Mouse (Mus musculus) hindbrain, embryonic 10.5 days (tissue): ENCODE results near the gene Cd9. TPM values are rescaled to one million over a fixed set of nuclear protein-coding genes. Genes with fewer than 3 reads are reported as not detected.
"Not testable (repeated sequence)": the region's sequence is repeated elsewhere in the genome, so short reads cannot be mapped to it uniquely, and the experiment has no call there.

ENCODE experiments used
- DNase-seq: peaks from one replicate; pipeline ENCODE4 v3.0.0-alpha.2; 2017; ENCODE audit warnings: low spot score
- H3K27ac ChIP-seq: fragments of 300-500 bp; sonication (generic); 2 replicates; pipeline ENCODE4 v1.5.1; 2016; ENCODE audit warnings: mild to moderate bottlenecking, moderate library complexity
- H3K27me3 ChIP-seq: fragments of 300-500 bp; sonication (generic); 2 replicates; pipeline ENCODE4 v1.6.1; 2016; ENCODE audit warnings: mild to moderate bottlenecking; ENCODE audit not compliant: poor library complexity, insufficient read depth, severe bottlenecking
- H3K36me3 ChIP-seq: fragments of 300-500 bp; sonication (generic); 2 replicates; pipeline ENCODE4 v1.6.1; 2016; ENCODE audit warnings: mild to moderate bottlenecking, moderate library complexity
- H3K4me1 ChIP-seq: fragments of 300-500 bp; sonication (generic); replicated peaks from 2 replicates; pipeline ENCODE4 v1.6.1; 2016; ENCODE audit warnings: mild to moderate bottlenecking
- H3K4me3 ChIP-seq: fragments of 300-500 bp; sonication (generic); 2 replicates; pipeline ENCODE4 v1.5.1; 2016; ENCODE audit warnings: mild to moderate bottlenecking, moderate library complexity
- H3K9me3 ChIP-seq: fragments of 300-500 bp; sonication (generic); 2 replicates; pipeline ENCODE4 v1.6.1; 2016; ENCODE audit warnings: mild to moderate bottlenecking, moderate library complexity
- WGBS: fragments of 180-500 bp; shearing (Covaris S2); methylation state at CpG from one replicate; pipeline ENCODE4 v1.1.7; 2016; 5-methylcytosine and 5-hydroxymethylcytosine counted together
- polyA plus RNA-seq: library from polyadenylated mRNA; unstranded; fragments of >200 nt; fragmentation: Nextera tagmentation; extraction: Ambion mirVana; gene quantifications from 2 replicates; pipeline ENCODE4 v1.2.1, GENCODE M21; 2016

The Cd9 gene
- polyA plus RNA-seq, 1 experiment from 2014 or later: 35.9 TPM

GRCm38 (mm10) chr6:125493147-125493546 lies 1.4 kb downstream of the Cd9 start:
- no peak for DNase-seq
- Histone ChIP-seq H3K27me3 (peaks cover 50% of the 10 kb centered on the region), H3K4me1 (peaks cover 27% of the 10 kb centered on the region), H3K9me3 (no peaks in the 10 kb centered on the region), H3K27ac (no peak overlapping the region), H3K36me3 (no peaks in the 10 kb centered on the region), H3K4me3 (peak overlapping the region; percentile 66; the same call in 1 of the 2 replicates)
- 51% methylated on average over 5 of the region's 5 CpGs for WGBS

GRCm38 (mm10) chr6:125492664-125493063 lies 1.9 kb downstream of the Cd9 start:
- DNase-seq: no peak
- Histone ChIP-seq H3K9me3 (no peaks in the 10 kb centered on the region), H3K27ac (no peak overlapping the region), H3K36me3 (no peaks in the 10 kb centered on the region), H3K4me3 (peak overlapping the region; percentile 66; the same call in 1 of the 2 replicates), H3K27me3 (peaks cover 50% of the 10 kb centered on the region), H3K4me1 (peaks cover 27% of the 10 kb centered on the region)
- WGBS: 82% methylated on average over 6 of the region's 6 CpGs

DNA sequence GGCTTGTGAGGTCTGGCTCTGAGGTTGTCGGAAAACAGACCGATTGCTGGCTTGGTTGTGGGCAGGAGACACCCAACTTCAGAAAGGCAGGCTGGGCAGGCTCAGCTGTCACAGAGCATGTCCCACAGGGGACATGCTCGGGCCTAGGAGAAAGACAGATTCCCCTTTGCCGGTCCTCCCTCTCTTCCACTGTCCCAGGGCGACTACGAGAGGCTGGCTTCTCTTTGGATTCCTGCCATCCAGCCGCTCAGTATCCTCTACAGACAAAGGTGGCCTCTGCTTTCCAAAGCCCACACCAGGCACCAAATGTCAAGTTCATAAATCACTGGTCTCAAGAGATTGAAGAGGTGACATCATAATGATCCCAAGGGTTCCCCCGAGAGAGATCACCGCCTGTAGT lies 2.6 kb downstream of the Cd9 start:
- WGBS: 81% methylated on average over 9 of the region's 9 CpGs
- no peak for DNase-seq
- Histone ChIP-seq H3K9me3 (no peaks in the 10 kb centered on the region), H3K36me3 (no peaks in the 10 kb centered on the region), H3K4me3 (no peak overlapping the region), H3K27ac (no peak overlapping the region), H3K4me1 (peaks cover 27% of the 10 kb centered on the region), H3K27me3 (peaks cover 50% of the 10 kb centered on the region)

DNA sequence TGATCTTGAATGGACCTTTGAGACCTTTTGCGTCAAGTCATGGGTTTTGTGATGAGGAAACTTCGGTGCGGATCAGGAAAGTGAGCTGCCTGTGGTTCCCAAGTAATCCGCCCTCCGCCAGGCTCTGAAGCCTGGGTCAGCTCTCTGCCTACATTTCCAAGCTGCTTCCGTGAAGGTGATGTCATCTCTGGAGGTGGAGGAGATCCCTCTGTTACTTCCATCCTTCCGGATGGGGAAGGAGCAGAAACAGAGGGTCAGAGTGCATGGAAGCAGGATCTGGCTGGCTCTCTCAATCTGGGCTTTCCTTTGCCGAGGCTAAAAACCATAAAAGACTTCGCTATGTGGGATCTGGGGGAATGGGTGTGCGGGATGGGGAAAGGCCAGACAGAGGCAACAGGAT lies 3.2 kb downstream of the Cd9 start:
- Histone ChIP-seq H3K27ac (no peak overlapping the region), H3K27me3 (peaks cover 45% of the 10 kb centered on the region), H3K4me3 (no peak overlapping the region), H3K9me3 (no peaks in the 10 kb centered on the region), H3K36me3 (no peaks in the 10 kb centered on the region), H3K4me1 (peaks cover 27% of the 10 kb centered on the region)
- no peak for DNase-seq
- 88% methylated on average over 10 of the region's 10 CpGs for WGBS

DNA sequence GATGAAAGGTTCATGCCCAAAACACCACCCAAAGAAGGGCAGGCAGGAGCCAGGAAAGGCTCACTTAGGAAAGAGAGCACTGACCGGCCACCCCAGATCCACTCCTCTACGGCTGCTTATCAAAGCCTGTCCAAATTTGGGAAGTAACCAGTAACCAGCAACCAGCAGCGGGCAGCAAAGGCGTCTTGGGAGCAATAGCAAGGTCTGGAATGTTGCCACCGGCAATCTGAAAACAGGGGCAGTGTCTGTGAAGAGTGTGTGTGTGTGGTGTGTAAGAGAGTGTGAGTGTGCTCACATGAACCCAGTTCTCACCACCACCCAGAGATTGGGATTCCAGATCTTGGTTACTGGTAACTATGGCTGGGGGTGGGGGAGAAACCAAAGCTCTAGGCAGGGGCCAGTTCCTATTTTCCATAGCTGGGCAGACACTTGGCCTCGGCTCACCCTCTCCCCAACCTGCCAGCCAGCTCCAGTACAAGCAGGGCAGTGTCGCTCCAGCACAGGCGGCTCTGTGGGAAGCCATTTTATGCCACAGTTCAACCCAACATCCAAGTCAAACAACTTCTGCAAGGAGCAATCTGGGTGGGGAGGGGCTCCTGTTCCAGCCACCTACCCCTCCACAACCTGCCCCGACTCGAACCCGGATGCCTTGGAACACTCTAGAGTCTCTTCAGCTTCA lies 4.6 kb downstream of the Cd9 start:
- Histone ChIP-seq H3K27ac (no peak overlapping the region), H3K9me3 (no peaks in the 10 kb centered on the region), H3K36me3 (no peaks in the 10 kb centered on the region), H3K4me1 (peaks cover 35% of the 10 kb centered on the region), H3K4me3 (no peak overlapping the region), H3K27me3 (peaks cover 31% of the 10 kb centered on the region)
- DNase-seq: no peak
- WGBS: 85% methylated on average over 11 of the region's 11 CpGs

GRCm38 (mm10) chr6:125485589-125485988 lies 9.0 kb downstream of the Cd9 start:
- peaks cover 38% of the 10 kb centered on the region for H3K4me1 ChIP-seq
- no peak for DNase-seq
- H3K9me3 ChIP-seq: no peaks in the 10 kb centered on the region
- no peak overlapping the region for H3K4me3 ChIP-seq
- no peak overlapping the region for H3K27ac ChIP-seq
- 52% methylated on average over 4 of the region's 4 CpGs for WGBS
- H3K27me3 ChIP-seq: no peaks in the 10 kb centered on the region
- H3K36me3 ChIP-seq: no peaks in the 10 kb centered on the region

DNA sequence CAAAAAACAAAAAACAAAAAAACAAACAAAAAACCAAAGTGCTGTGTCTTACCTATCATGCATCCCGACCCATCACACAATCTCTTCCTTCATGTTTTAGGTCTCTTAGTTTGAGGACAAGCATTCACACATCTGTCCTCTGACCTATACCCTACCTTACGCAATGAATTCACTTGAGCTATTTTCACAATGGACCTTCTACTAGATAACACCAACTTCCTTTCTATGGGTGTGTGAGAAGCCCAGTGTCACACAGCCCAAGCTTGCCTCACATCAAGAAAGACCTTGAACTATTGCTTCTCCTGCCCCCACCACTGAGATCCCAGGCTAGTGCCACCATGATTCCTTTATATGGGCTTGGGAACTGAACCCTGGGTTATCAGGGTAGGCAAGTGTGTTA lies 9.9 kb downstream of the Cd9 start:
- H3K9me3 ChIP-seq: no peaks in the 10 kb centered on the region
- H3K27me3 ChIP-seq: no peaks in the 10 kb centered on the region
- H3K4me1 ChIP-seq: peaks cover 40% of the 10 kb centered on the region

DNA sequence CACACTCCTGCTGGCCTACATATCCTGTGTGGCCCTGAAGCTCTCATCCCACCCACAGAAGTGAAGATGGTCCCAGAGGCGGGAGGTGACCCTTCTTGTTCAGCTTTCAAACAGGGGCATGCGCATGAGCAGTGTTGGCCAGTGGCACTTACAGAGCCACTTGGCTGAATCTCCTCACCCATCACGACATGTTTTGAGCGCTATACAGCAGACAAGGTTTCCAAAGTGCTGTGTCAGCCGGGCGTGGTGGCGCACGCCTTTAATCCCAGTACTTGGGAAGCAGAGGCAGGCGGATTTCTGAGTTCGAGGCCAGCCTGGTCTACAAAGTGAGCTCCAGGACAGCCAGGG lies 10.3 kb downstream of the Cd9 start:
- H3K4me1 ChIP-seq: peaks cover 40% of the 10 kb centered on the region
- not testable (repeated sequence) for DNase-seq, H3K9me3 ChIP-seq, H3K36me3 ChIP-seq, H3K4me3 ChIP-seq, H3K27me3 ChIP-seq, H3K27ac ChIP-seq
- WGBS: 96% methylated on average over 10 of the region's 10 CpGs

More for the DNA sequence above, 9.9 kb downstream of the Cd9 start:
- Histone ChIP-seq H3K36me3 (no peaks in the 10 kb centered on the region), H3K4me3 (no peak overlapping the region), H3K27ac (no peak overlapping the region)
- no peak for DNase-seq
- 90% methylated on average over 2 of the region's 2 CpGs for WGBS

DNA sequence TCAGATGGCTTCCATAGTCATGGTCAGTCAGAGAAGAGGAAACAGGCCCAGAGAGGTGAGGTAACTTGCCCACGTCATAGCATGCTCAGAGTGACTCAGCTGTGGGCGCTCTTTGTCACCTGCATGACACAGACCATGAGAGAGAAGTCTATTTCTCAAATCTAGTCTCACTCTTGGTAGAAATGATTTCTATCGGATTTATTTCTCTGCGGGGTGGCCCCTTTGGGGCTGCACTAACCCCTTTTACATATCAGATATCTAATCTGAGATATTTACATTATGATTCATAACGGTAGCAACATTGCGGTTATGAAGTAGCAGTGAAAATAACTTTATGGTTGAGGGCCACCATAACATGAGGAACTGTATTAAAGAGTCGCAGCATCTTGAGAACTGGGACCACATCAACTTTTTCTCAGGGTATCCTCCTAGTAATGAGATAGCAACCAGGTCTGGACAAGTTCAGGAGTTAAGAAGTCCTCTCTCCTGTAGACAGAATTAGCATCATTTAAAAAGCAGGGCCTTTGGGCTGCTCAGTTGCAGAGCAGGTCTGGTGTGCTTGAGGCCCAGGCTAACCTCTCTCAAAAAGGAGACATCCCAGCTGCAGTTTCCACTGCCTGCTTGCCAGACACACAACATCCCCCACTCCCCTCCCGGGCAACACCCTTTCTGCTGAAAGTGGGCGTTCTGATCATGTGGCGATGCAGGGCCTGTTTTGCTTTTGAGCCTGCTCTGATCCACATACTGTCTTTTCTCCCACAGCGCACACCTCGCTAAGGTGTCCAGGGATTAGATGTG lies 10.9 kb downstream of the Cd9 start:
- no peak overlapping the region for H3K4me3 ChIP-seq
- no peaks in the 10 kb centered on the region for H3K27me3 ChIP-seq
- WGBS: 89% methylated on average over 12 of the region's 12 CpGs
- no peak overlapping the region for H3K27ac ChIP-seq
- peaks cover 40% of the 10 kb centered on the region for H3K4me1 ChIP-seq
- no peak for DNase-seq
- no peaks in the 10 kb centered on the region for H3K36me3 ChIP-seq
- no peaks in the 10 kb centered on the region for H3K9me3 ChIP-seq

- WGBS: 54% methylated on average over 5 of the region's 5 CpGs
- Histone ChIP-seq H3K4me1 (peaks cover 40% of the 10 kb centered on the region), H3K36me3 (no peaks in the 10 kb centered on the region), H3K4me3 (no peak overlapping the region), H3K27me3 (no peaks in the 10 kb centered on the region), H3K9me3 (no peaks in the 10 kb centered on the region), H3K27ac (peak overlapping the region; percentile 35; the same call in 1 of the 2 replicates)
- no peak for DNase-seq
Measured at GRCm38 (mm10) chr6:125482427-125482831, 12.2 kb downstream of the Cd9 start.

DNA sequence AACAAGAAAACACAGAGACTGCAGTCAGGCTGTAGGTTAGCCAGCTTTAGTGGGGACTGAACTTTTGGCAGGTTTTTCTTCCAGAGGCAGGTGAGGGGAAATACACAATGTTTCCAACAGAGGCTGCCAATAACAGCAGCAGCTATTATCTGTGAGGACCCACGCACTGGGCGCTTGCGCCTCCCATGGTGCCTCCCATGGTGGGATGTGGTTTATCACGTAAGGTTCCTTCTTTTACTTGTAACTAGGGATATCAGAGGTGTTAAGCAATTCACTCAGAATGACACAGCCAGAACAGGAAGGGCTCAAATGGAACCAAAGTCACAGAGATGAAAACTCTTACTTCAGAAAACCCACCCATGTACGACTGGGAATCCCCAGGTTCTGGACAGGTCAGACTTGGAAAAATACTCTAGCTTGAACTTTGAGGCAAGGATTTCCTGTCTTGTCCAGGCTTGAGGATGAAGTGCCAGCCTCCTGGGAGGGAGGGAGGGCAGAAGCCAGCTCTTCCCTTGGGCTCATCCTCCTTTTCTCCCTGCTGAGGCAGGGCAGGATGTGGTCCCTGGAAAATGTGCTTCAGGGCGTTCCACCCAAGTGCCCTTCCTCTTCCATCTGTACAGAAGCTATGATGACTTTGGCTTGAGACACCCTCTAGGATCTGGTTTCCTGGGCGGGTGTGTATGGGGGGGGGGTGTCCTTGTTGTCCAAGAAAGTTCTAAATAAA lies 12.8 kb downstream of the Cd9 start:
- Histone ChIP-seq H3K9me3 (no peaks in the 10 kb centered on the region), H3K27ac (no peak overlapping the region), H3K4me3 (no peak overlapping the region), H3K4me1 (peaks cover 44% of the 10 kb centered on the region), H3K27me3 (no peaks in the 10 kb centered on the region), H3K36me3 (no peaks in the 10 kb centered on the region)
- 48% methylated on average over 7 of the region's 7 CpGs for WGBS
- DNase-seq: no peak

DNA sequence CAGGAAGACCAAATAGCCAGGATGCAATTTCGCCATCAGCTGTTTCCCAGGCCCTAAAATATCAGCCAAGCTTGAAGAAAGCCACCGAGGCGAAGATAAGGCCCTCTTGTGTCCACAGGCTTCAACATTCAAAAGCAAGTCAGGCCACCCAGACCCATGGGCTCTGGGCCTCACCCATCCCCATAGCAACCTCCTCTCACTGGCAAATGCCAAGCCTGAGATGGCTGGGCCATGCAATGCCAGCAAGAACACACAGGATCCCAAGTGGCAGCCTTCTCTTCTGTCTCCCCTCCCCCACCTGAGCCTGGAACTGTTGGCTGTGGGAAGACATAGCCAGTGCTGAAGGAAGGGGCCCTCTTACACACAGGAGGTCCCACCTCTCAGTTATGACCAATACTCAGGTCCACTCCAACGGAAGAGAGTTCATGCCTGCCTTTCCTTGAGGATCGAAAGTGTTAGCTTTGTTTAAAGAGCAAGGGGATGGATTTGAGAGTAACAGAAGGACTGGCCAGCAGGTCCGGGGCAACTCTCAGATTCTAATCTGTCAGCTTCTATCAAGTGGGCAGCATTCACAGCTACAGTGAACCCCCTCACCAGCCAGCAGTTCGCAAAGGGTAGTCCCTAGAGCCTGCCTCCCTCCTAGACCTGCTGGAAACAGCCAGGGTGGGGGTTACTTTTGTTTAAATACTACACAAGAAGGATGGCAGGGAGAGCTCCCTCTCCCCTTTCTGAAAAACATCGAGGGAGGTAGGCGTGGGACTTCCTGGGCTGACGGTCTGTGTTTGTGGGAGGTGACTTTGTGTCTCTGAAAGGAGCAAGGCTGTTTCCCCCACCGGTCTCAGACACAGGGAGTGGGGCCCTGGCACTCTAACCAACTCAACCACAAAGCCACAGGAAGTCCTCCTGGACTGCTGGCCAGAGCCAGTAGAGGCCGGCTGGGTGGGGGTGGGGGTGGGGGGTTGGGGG lies 13.9 kb downstream of the Cd9 start:
- H3K27ac ChIP-seq: peak overlapping the region; percentile 83
- no peaks in the 10 kb centered on the region for H3K27me3 ChIP-seq
- 30% methylated on average over 12 of the region's 12 CpGs for WGBS
- no peak for DNase-seq
- no peak overlapping the region for H3K4me3 ChIP-seq
- no peaks in the 10 kb centered on the region for H3K9me3 ChIP-seq
- peaks cover 47% of the 10 kb centered on the region for H3K4me1 ChIP-seq
- no peaks in the 10 kb centered on the region for H3K36me3 ChIP-seq
